Mouse (Mus musculus) embryonic fibroblast, embryonic 13.5 days (primary cell): ENCODE data around the gene Gm6993.

Experiments used
- CTCF ChIP-seq: IDR thresholded peaks from 2 replicates; pipeline ENCODE4 v1.5.1; 2011; ENCODE audit warnings: mild to moderate bottlenecking, control low read depth, low read length, moderate library complexity, borderline replicate concordance; ENCODE audit not compliant: insufficient read depth
- POLR2A ChIP-seq: IDR thresholded peaks from 2 replicates; pipeline ENCODE4 v1.6.1; 2011; ENCODE audit warnings: low read depth, mild to moderate bottlenecking, control low read depth, low read length, moderate library complexity

- TF ChIP-seq CTCF (no peak), POLR2A (no peak)
These were observed 29.8 kb downstream of the Gm6993 start for GRCm38 (mm10) chr12:31270361-31270760.
